Mouse (Mus musculus) hindbrain, embryonic 13.5 days (tissue): ENCODE data around the gene Ctbp2. TPM values are rescaled to one million over a fixed set of nuclear protein-coding genes. Genes with fewer than 3 reads are reported as not detected.
"Not testable (repeated sequence)": the region's sequence is repeated elsewhere in the genome, so short reads cannot be mapped to it uniquely, and the experiment has no call there.

Source experiments
- ATAC-seq: fragments of 200-750 bp; cut with Nextera tagmentation; 2 replicates; pipeline ENCODE4 v1.8.0; 2017; ENCODE audit warnings: moderate TSS enrichment; ENCODE audit not compliant: low FRiP score
- H3K27ac ChIP-seq: fragments of 300-500 bp; sonication (generic); 2 replicates; pipeline ENCODE4 v1.5.1; 2015; ENCODE audit warnings: inconsistent platforms, mild to moderate bottlenecking, moderate library complexity
- H3K27me3 ChIP-seq: fragments of 300-500 bp; sonication (generic); 2 replicates; pipeline ENCODE4 v1.6.1; 2015; ENCODE audit warnings: mild to moderate bottlenecking, inconsistent platforms
- H3K36me3 ChIP-seq: fragments of 300-500 bp; sonication (generic); 2 replicates; pipeline ENCODE4 v1.6.1; 2015; ENCODE audit warnings: mild to moderate bottlenecking, inconsistent platforms
- H3K4me1 ChIP-seq: fragments of 300-500 bp; sonication (generic); replicated peaks from 2 replicates; pipeline ENCODE4 v1.6.1; 2015; ENCODE audit warnings: inconsistent platforms
- H3K4me2 ChIP-seq: fragments of 300-500 bp; sonication (generic); 2 replicates; pipeline ENCODE4 v1.6.1; 2015; ENCODE audit warnings: inconsistent platforms, mild to moderate bottlenecking, moderate library complexity
- H3K4me3 ChIP-seq: fragments of 300-500 bp; sonication (generic); 2 replicates; pipeline ENCODE4 v1.5.1; 2015; ENCODE audit warnings: mild to moderate bottlenecking, inconsistent platforms
- H3K9ac ChIP-seq: fragments of 300-500 bp; sonication (generic); 2 replicates; pipeline ENCODE4 v1.6.1; 2015; ENCODE audit warnings: mild to moderate bottlenecking, inconsistent platforms
- H3K9me3 ChIP-seq: fragments of 300-500 bp; sonication (generic); 2 replicates; pipeline ENCODE4 v1.6.1; 2016; ENCODE audit warnings: inconsistent platforms
- WGBS: fragments of 180-500 bp; shearing (Covaris S2); methylation state at CpG from one replicate; pipeline ENCODE4 v1.1.7; 2015; 5-methylcytosine and 5-hydroxymethylcytosine counted together
- polyA plus RNA-seq: library from polyadenylated mRNA; unstranded; fragments of >200 nt; fragmentation: Nextera tagmentation; extraction: Ambion mirVana; gene quantifications from 2 replicates; pipeline ENCODE4 v1.2.1, GENCODE M21; 2015

The Ctbp2 gene
- polyA plus RNA-seq, 1 experiment from 2014 or later: 85.6 TPM

GRCm38 (mm10) chr7:133114847-133115470, 9.2 kb downstream of the Ctbp2 start:
- 18% methylated on average over 20 of the region's 20 CpGs for WGBS
- H3K9me3 ChIP-seq: no peaks in the 10 kb centered on the region
- H3K9ac ChIP-seq: peak overlapping the region; percentile 49
- no peak overlapping the region for H3K4me3 ChIP-seq
- H3K27ac ChIP-seq: no peak overlapping the region
- H3K4me1 ChIP-seq: peaks cover 91% of the 10 kb centered on the region
- ATAC-seq: no peak
- H3K4me2 ChIP-seq: peak overlapping the region; percentile 40
- no peaks in the 10 kb centered on the region for H3K36me3 ChIP-seq
- no peaks in the 10 kb centered on the region for H3K27me3 ChIP-seq

- Histone ChIP-seq H3K4me3 (no peak overlapping the region), H3K9me3 (no peaks in the 10 kb centered on the region), H3K4me1 (peaks cover 88% of the 10 kb centered on the region), H3K27ac (0 out of 2 replicates have a peak overlapping the region, but pooled peaks have one; percentile 15), H3K4me2 (no peak overlapping the region), H3K9ac (no peak overlapping the region), H3K27me3 (no peaks in the 10 kb centered on the region), H3K36me3 (no peaks in the 10 kb centered on the region)
- WGBS: 76% methylated on average over 8 of the region's 8 CpGs
- ATAC-seq: no peak
Measured at GRCm38 (mm10) chr7:133113185-133113895, 10.8 kb downstream of the Ctbp2 start.

GRCm38 (mm10) chr7:133112351-133112831, 11.8 kb downstream of the Ctbp2 start:
- 9% methylated on average over 6 of the region's 6 CpGs for WGBS
- H3K27ac ChIP-seq: no peak overlapping the region
- ATAC-seq: no peak

GRCm38 (mm10) chr7:133109442-133109841, 14.7 kb downstream of the Ctbp2 start:
- no peak for ATAC-seq
- H3K4me2 ChIP-seq: no peak overlapping the region
- no peak overlapping the region for H3K9ac ChIP-seq
- H3K4me3 ChIP-seq: no peak overlapping the region
- H3K9me3 ChIP-seq: no peaks in the 10 kb centered on the region
- no peaks in the 10 kb centered on the region for H3K27me3 ChIP-seq
- H3K36me3 ChIP-seq: no peaks in the 10 kb centered on the region
- no peak overlapping the region for H3K27ac ChIP-seq
- H3K4me1 ChIP-seq: peaks cover 60% of the 10 kb centered on the region
- 94% methylated on average over 4 of the region's 4 CpGs for WGBS

More at GRCm38 (mm10) chr7:133112351-133112831, 11.8 kb downstream of the Ctbp2 start:
- Histone ChIP-seq H3K9ac (0 out of 2 replicates have a peak overlapping the region, but pooled peaks have one; percentile 13), H3K27me3 (no peaks in the 10 kb centered on the region), H3K4me1 (peaks cover 81% of the 10 kb centered on the region), H3K36me3 (no peaks in the 10 kb centered on the region), H3K4me3 (no peak overlapping the region), H3K4me2 (no peak overlapping the region), H3K9me3 (no peaks in the 10 kb centered on the region)

GRCm38 (mm10) chr7:133108695-133109094, 15.5 kb downstream of the Ctbp2 start:
- no peak for ATAC-seq
- 99% methylated on average over 2 of the region's 2 CpGs for WGBS
- H3K4me2 ChIP-seq: no peak overlapping the region

GRCm38 (mm10) chr7:133102578-133102977, 21.6 kb downstream of the Ctbp2 start:
- Histone ChIP-seq H3K4me2 (no peak overlapping the region), H3K9me3 (no peaks in the 10 kb centered on the region), H3K9ac (no peak overlapping the region), H3K4me1 (peaks cover 64% of the 10 kb centered on the region), H3K27ac (no peak overlapping the region), H3K4me3 (no peak overlapping the region), H3K27me3 (no peaks in the 10 kb centered on the region), H3K36me3 (no peaks in the 10 kb centered on the region)
- WGBS: 58% methylated on average over 3 of the region's 3 CpGs
- no peak for ATAC-seq

More at GRCm38 (mm10) chr7:133108695-133109094, 15.5 kb downstream of the Ctbp2 start:
- no peaks in the 10 kb centered on the region for H3K27me3 ChIP-seq
- no peak overlapping the region for H3K4me3 ChIP-seq
- H3K9ac ChIP-seq: no peak overlapping the region
- H3K27ac ChIP-seq: no peak overlapping the region
- H3K4me1 ChIP-seq: peaks cover 55% of the 10 kb centered on the region
- H3K9me3 ChIP-seq: no peaks in the 10 kb centered on the region
- H3K36me3 ChIP-seq: no peaks in the 10 kb centered on the region

GRCm38 (mm10) chr7:133101070-133101469, 23.1 kb downstream of the Ctbp2 start:
- ATAC-seq: no peak
- H3K4me3 ChIP-seq: no peak overlapping the region
- peaks cover 68% of the 10 kb centered on the region for H3K4me1 ChIP-seq
- H3K9ac ChIP-seq: no peak overlapping the region
- H3K27me3 ChIP-seq: no peaks in the 10 kb centered on the region
- WGBS: 70% methylated on average over 6 of the region's 6 CpGs
- H3K36me3 ChIP-seq: no peaks in the 10 kb centered on the region
- H3K9me3 ChIP-seq: no peaks in the 10 kb centered on the region
- H3K27ac ChIP-seq: 0 out of 2 replicates have a peak overlapping the region, but pooled peaks have one; percentile 42
- no peak overlapping the region for H3K4me2 ChIP-seq

- Histone ChIP-seq H3K4me2 (no peak overlapping the region), H3K4me3 (no peak overlapping the region), H3K27ac (no peak overlapping the region), H3K9ac (no peak overlapping the region), H3K36me3 (no peaks in the 10 kb centered on the region), H3K4me1 (peaks cover 63% of the 10 kb centered on the region), H3K9me3 (no peaks in the 10 kb centered on the region), H3K27me3 (no peaks in the 10 kb centered on the region)
- no peak for ATAC-seq
- 58% methylated on average over 6 of the region's 6 CpGs for WGBS
Measured at GRCm38 (mm10) chr7:133100178-133100577, 24.0 kb downstream of the Ctbp2 start.

- H3K9me3 ChIP-seq: no peaks in the 10 kb centered on the region
- 41% methylated on average over 4 of the region's 4 CpGs for WGBS
- H3K36me3 ChIP-seq: no peaks in the 10 kb centered on the region
- no peak overlapping the region for H3K4me3 ChIP-seq
- no peaks in the 10 kb centered on the region for H3K27me3 ChIP-seq
- H3K4me1 ChIP-seq: peaks cover 60% of the 10 kb centered on the region
- no peak overlapping the region for H3K4me2 ChIP-seq
- no peak for ATAC-seq
- H3K27ac ChIP-seq: 0 out of 2 replicates have a peak overlapping the region, but pooled peaks have one; percentile 14
- H3K9ac ChIP-seq: no peak overlapping the region; the same call in 1 of the 2 replicates
Measured at GRCm38 (mm10) chr7:133099266-133099665, 24.9 kb downstream of the Ctbp2 start.

GRCm38 (mm10) chr7:133098118-133098793, 25.9 kb downstream of the Ctbp2 start:
- no peak overlapping the region for H3K4me3 ChIP-seq
- no peaks in the 10 kb centered on the region for H3K9me3 ChIP-seq
- ATAC-seq: no peak
- H3K9ac ChIP-seq: no peak overlapping the region
- H3K27me3 ChIP-seq: no peaks in the 10 kb centered on the region
- peaks cover 65% of the 10 kb centered on the region for H3K4me1 ChIP-seq
- no peaks in the 10 kb centered on the region for H3K36me3 ChIP-seq
- no peak overlapping the region for H3K4me2 ChIP-seq
- 89% methylated on average over 12 of the region's 12 CpGs for WGBS
- H3K27ac ChIP-seq: no peak overlapping the region

GRCm38 (mm10) chr7:133095610-133096009, 28.5 kb downstream of the Ctbp2 start:
- not testable (repeated sequence) for H3K9ac ChIP-seq, H3K27ac ChIP-seq, H3K9me3 ChIP-seq, ATAC-seq, H3K4me3 ChIP-seq, H3K36me3 ChIP-seq, H3K4me2 ChIP-seq, H3K27me3 ChIP-seq
- WGBS: 90% methylated on average over 7 of the region's 7 CpGs
- peaks cover 59% of the 10 kb centered on the region for H3K4me1 ChIP-seq
